Mouse (Mus musculus) hindbrain, postnatal 0 days (tissue): Measurements from ENCODE around the gene Pja2. TPM values are rescaled to one million over a fixed set of nuclear protein-coding genes. Genes with fewer than 3 reads are reported as not detected.

Experiments
- ATAC-seq: fragments of 200-750 bp; cut with Nextera tagmentation; 2 replicates; pipeline ENCODE4 v1.8.0; 2017; ENCODE audit warnings: mild to moderate bottlenecking, moderate TSS enrichment, moderate library complexity
- DNase-seq: peaks from one replicate; pipeline ENCODE4 v3.0.0-alpha.2; 2015; ENCODE audit warnings: low spot score
- H3K27ac ChIP-seq: fragments of 300-500 bp; sonication (generic); 2 replicates; pipeline ENCODE4 v1.5.1; 2014; ENCODE audit warnings: mild to moderate bottlenecking
- H3K27me3 ChIP-seq: fragments of 300-500 bp; sonication (generic); 2 replicates; pipeline ENCODE4 v1.6.1; 2014; ENCODE audit warnings: low read length, mixed read lengths; ENCODE audit not compliant: insufficient read depth
- H3K36me3 ChIP-seq: fragments of 300-500 bp; sonication (generic); 2 replicates; pipeline ENCODE4 v1.6.1; 2014; ENCODE audit warnings: low read length, mixed read lengths; ENCODE audit not compliant: insufficient read depth
- H3K4me1 ChIP-seq: fragments of 300-500 bp; sonication (generic); 2 replicates; pipeline ENCODE4 v1.6.1; 2014; ENCODE audit warnings: antibody characterized with exemption, low read length, mixed read lengths; ENCODE audit not compliant: insufficient read depth
- H3K4me2 ChIP-seq: fragments of 300-500 bp; sonication (generic); 2 replicates; pipeline ENCODE4 v1.6.1; 2014; ENCODE audit warnings: low read depth, mild to moderate bottlenecking, low read length, moderate library complexity, mixed read lengths
- H3K4me3 ChIP-seq: fragments of 300-500 bp; sonication (generic); 2 replicates; pipeline ENCODE4 v1.5.1; 2014; ENCODE audit warnings: low read length
- H3K9ac ChIP-seq: fragments of 300-500 bp; sonication (generic); replicated peaks from 2 replicates; pipeline ENCODE4 v1.6.1; 2014; ENCODE audit warnings: mild to moderate bottlenecking, low read length, moderate library complexity, mixed read lengths
- H3K9me3 ChIP-seq: fragments of 300-500 bp; sonication (generic); 2 replicates; pipeline ENCODE4 v1.6.1; 2016; ENCODE audit warnings: low read length, mixed read lengths
- CTCF ChIP-seq: IDR thresholded peaks from 2 replicates; pipeline ENCODE4 v1.5.1; 2016; ENCODE audit warnings: antibody characterized with exemption, control low read depth, low read depth
- WGBS: fragments of 180-500 bp; shearing (Covaris S2); extraction: QIAGEN DNeasy Blood & Tissue Kit; methylation state at CpG from one replicate; pipeline ENCODE4 v1.1.7; 2014; 5-methylcytosine and 5-hydroxymethylcytosine counted together
- microRNA-seq, 2 experiments: library from miRNA; unstranded; fragments of <30 nt; microRNA quantifications; one replicate each; pipeline ENCODE4; 2016
- polyA plus RNA-seq: library from polyadenylated mRNA; unstranded; fragments of >200 nt; fragmentation: Nextera tagmentation; extraction: Ambion mirVana; gene quantifications from 2 replicates; pipeline ENCODE4 v1.2.1, GENCODE M21; 2015
- total RNA-seq: library from RNA; depleted of rRNA; stranded (reverse); fragments of >200 nt; gene quantifications from 2 replicates; pipeline ENCODE4 v1.2.3, GENCODE M21; 2014

Pja2 gene
- total and polyA plus RNA-seq, 2 experiments from 2014 or later = 160 to 204 TPM

- H3K9me3 ChIP-seq = no peaks in the 10 kb centered on the region
- 81% methylated on average over 8 of the region's 8 CpGs for WGBS
- no peak overlapping the region for H3K9ac ChIP-seq
- no peak overlapping the region for H3K4me2 ChIP-seq
- no peaks in the 10 kb centered on the region for H3K4me1 ChIP-seq
- peak; percentile 48 for TF ChIP-seq CTCF
- DNase-seq = no peak
- H3K27me3 ChIP-seq = no peaks in the 10 kb centered on the region
- no peak overlapping the region for H3K27ac ChIP-seq
- ATAC-seq = no peak
- no peaks in the 10 kb centered on the region for H3K36me3 ChIP-seq
- H3K4me3 ChIP-seq = no peak overlapping the region
Observed at GRCm38 (mm10) chr17:64231172-64231571, 100.5 kb downstream of the Pja2 start.

Small RNA genes lying within 50 kb of the gene (microRNA-seq; reads per million reads assigned to microRNA genes)
- 0 reads per million in 2 experiments for gene Gm24194
